Mouse (Mus musculus): ENCODE data around the gene Gpatch8.
"Not testable (repeated sequence)": the region's sequence is repeated elsewhere in the genome, so short reads cannot be mapped to it uniquely, and the experiment has no call there.

Gpatch8 gene

GRCm38 (mm10) chr11:102568756-102569377 lies 12.7 kb upstream of the Gpatch8 start:
- DNase-seq = no peak

- no peak for DNase-seq
These were observed 12.0 kb upstream of the Gpatch8 start for GRCm38 (mm10) chr11:102568191-102568590.

GRCm38 (mm10) chr11:102567723-102568122 lies 11.5 kb upstream of the Gpatch8 start:
- no peak for DNase-seq

GRCm38 (mm10) chr11:102567157-102567556 lies 11.0 kb upstream of the Gpatch8 start:
- DNase-seq = no peak

GRCm38 (mm10) chr11:102566290-102566689 lies 10.1 kb upstream of the Gpatch8 start:
- DNase-seq = no peak

GRCm38 (mm10) chr11:102565741-102566140 lies 9.5 kb upstream of the Gpatch8 start:
- no peak for DNase-seq

DNA sequence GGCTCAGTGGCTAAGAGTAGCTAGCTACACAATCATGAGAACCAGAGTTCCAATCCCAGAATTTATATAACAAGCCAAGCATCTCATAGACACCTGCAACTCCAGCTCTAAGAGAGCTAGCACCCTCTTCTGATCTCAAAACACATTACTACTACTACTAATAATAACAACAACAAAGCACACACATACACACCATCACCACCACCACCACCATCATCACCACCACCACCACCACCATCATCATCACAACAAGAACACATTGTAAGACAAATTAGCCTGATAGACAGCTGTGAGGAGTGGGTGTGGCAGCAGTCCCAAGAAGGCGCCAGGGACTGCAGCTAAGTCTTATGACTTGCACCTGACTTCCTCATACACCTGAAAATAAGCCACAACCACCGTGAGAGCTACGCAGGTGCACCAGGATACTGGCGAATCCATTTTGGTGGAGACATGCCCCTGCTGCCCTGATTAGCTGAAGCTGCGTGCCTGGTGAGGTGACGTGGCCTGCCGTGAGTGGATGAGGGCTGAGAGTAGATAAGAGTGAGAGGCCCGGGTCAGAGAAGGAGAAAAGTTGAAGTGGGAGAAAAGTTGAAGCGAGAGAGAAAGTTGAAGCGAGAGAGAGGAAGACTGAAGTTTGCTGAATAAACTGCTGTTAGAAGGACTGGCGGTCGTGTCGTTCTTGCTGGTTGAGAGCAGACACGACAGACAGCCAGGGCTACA lies 8.9 kb upstream of the Gpatch8 start:
- DNase-seq = not testable (repeated sequence)

GRCm38 (mm10) chr11:102558704-102559103 lies 2.5 kb upstream of the Gpatch8 start:
- DNase-seq = no peak

- DNase-seq = peak; percentile 43
These were observed 1.2 kb upstream of the Gpatch8 start for GRCm38 (mm10) chr11:102557386-102557785.

GRCm38 (mm10) chr11:102556716-102557074 lies 503 bp upstream of the Gpatch8 start:
- no peak for DNase-seq

DNA sequence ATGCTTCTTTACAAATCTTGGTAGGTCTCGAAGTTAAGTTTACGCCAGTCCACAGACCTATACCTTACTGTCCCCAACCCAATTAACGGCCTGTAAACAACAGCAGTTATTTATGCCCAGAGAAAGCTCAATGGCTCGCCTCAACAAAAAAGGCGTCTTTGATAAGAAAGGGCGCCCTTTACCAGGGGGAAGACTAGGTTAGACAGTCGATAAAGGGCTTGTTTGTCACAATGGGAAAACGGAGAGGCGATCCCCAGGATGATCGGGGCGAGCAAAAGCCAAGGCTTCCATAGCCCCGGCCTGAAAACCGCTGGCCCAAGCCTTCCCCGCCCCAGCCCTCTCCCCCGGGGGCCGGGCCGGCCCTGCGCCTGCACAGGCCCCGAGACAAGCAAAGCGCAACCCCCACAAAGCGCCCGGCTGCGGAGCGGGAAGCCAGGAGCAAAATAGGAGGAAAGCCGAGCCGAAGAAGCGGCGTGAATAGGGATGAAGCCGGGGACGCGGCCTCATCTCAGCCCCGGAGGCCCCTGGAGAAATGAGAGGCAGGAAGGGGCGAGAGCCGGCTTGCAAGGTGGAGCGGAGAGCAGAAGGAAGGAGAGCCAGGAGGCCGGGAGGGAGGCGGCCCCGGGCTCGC lies 677 bp downstream of the Gpatch8 start:
- no peak for DNase-seq

- DNase-seq = no peak
These were observed 4.1 kb downstream of the Gpatch8 start for GRCm38 (mm10) chr11:102552051-102552450.

DNA sequence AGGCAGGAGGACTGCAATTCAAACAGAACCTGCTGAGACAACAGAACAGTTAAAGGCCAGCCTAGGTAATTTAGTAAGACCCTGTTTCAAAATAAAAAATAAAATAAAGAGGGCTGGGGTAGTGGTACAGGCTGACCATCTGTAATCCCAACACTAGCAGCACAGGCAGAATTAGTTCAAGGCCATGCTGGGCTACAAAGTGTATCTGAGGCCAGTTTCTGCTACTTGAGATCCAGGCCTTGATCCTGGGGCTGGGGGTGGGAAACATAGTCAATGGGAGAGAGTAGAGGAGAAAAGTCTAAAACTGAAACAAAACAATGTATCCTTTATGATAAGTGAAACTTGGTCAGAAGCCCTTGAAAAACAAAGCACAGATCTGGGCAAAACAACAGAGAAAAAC lies 5.0 kb downstream of the Gpatch8 start:
- DNase-seq = no peak

DNA sequence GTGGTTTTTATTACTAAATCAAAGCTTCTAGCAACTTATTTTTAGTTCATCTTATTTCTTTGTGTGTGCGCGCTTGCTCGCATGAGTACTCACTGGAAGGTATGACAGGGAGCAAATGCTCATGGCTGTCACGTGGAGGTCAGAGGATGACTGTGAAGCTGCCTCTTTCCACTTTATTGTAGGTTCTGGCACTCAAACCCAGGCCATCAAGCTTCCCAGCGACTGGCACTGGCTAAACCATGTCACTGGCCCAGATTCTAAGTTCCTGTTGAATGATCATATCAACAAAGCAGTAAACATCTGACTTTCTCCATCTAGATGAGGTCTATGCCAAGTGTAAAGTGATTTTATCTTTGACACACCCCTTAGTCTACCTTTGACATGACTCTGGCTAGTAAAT lies 14.7 kb downstream of the Gpatch8 start:
- DNase-seq = no peak

DNA sequence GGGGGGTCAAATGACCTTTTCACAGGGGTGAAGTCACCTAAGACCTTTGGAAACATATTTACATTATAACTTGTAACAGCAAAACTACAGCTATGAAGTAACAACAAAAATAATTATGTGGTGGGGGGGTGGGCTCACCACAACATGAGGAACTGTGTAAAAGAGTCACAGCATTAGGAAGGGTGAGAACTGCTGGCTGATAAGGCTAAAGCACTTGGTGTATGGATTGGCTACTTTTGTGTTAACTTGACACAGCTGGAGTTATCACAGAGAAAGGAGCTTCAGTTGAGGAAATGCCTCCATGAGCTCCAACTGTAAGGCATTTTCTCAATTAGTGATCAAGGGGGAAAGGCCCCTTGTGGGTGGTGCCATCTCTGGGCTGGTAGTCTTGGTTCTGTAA lies 15.9 kb downstream of the Gpatch8 start:
- DNase-seq = not testable (repeated sequence)

- no peak for DNase-seq
These were observed 16.5 kb downstream of the Gpatch8 start for GRCm38 (mm10) chr11:102539690-102540089.

DNA sequence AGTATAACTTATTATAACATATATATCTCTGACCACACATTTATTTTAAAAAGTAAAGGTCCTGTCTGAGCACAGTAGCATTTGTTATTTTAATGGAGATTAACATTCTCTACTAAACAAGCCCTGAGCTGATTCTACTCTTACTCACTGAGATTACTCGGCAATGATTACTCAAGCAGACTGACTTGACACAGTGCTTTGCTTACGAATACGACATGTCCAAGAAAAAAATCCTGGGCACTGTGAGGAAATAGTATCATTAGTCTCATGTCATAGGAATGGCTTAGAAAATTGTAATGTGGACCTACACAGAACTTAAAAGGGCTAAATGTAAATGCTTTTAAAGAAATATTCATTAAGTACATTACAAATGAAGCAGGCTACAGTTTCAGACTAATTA lies 20.0 kb downstream of the Gpatch8 start:
- DNase-seq = no peak

- no peak for DNase-seq
These were observed 22.1 kb downstream of the Gpatch8 start for GRCm38 (mm10) chr11:102534078-102534477.

DNA sequence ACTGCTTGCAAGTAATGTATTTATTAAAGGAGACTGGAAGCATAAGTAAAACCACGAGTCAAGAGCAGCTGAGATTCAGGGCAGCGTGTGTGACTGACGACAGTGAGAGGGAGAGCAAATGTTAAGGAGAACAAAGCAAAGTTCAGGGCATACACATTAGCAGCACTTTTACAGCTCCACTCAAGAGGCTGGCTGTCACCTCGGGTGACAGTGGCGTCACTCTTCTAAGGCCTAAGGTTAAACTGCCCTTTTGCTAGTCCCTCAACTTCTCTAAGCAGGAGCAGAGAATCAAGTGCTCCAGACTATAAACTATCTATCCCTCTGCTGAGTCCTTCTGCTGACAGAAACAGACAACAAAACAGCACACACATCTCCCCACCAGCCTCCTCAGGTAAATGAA lies 24.8 kb downstream of the Gpatch8 start:
- peak; percentile 13 for DNase-seq

DNA sequence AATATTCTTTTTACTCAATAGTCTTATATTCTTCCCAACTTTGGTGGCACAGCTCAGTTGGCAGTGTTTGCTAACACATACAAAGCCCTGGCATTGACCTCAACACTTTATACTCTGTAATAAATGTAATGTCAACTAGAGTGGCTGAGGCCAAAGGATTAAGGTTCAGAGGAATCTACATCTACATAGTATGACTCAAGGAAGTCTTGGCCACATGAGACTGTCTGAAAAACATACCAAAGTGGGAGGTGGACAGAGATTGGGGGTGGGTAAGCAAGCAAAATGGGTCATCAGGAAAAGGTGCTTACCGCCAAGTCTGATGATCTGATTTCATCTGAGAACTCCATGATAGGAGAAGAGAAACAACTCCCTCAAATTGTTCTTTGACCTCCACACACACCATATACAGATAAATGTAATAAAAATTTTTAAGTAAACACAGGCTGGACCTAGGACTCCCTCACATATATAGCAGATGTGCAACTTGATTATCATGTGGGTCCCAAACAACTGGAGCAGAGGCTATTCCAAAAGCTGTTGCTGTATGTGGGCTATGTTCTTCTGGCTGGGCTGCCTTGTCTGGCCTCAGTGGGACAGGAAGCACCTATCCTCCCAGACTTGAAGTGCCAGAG lies 41.3 kb downstream of the Gpatch8 start:
- no peak for DNase-seq

DNA sequence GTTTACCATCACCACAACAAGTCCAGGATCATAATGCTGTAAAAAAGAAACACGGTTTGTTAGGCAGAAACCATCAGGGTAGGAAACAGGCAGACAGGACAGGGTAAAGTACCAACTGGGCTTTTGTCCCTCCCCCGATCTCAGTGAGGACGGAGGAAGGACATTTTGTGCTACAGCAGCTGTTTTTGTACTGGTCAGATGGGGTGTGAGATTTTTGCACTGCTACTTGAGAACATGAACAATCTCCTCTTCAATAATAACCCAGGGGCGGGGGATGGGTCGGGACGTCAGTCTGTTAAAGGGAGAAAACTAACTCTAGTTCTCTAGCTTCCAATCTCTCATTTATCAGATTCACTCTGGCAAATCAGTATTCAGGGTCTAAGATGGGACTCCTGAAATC lies 46.0 kb downstream of the Gpatch8 start:
- DNase-seq = peak; percentile 33

DNA sequence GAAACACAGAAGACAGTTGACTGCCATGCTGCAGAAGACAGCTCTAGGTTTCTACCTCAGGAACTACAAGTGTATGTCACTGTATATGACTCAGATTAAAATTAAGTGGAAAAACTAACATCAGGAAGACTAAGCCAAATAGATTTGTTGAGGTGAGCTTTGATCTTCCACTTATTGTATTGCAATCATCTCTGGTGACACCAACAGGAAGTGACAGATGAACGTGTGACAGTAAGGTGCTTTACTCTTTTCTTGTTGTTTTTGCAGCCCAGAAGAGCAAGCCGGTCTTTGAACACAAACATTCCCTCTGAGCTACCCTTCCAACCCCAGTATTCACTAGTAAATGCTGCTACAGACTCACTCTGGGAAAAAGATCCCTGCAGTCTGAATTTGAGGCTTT lies 59.5 kb downstream of the Gpatch8 start:
- no peak for DNase-seq

GRCm38 (mm10) chr11:102496206-102496605 lies 60.0 kb downstream of the Gpatch8 start:
- DNase-seq = no peak

DNA sequence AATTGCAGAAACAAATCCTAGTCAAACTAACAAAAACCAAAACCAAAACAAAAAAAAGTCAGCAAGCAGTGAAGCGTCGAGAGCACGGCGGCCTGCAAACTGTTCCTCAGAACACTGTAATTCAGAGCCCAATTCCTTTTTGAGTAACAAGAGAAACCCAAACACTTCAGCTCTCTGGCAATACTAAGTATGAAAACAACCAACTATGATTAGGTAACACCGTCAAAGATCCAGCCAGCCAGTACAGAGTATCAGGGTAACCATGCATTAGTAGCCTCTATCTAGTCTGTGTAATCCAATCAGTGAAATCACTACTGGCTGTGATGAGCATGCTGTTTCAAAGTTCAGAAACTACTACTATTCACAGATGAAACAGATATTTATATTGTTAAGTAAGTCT lies 60.5 kb downstream of the Gpatch8 start:
- DNase-seq = no peak
